Mouse (Mus musculus) gastrocnemius, postnatal 14 days (tissue): ENCODE data around the gene Zfp46. TPM values are rescaled to one million over a fixed set of nuclear protein-coding genes. Genes with fewer than 3 reads are reported as not detected.

Experiments
- DNase-seq: peaks from one replicate; pipeline ENCODE4 v3.0.0; 2021; ENCODE audit warnings: mixed read lengths
- intact Hi-C: fragments of 180-260 bp; cut with DNase I; formaldehyde crosslinking; loops from one replicate; pipeline ENCODE4 v1.15.1; 2025; ENCODE audit warnings: low total_unique reads
- total RNA-seq, 2 experiments: library from RNA; stranded (reverse); gene quantifications; 2 replicates each; pipeline ENCODE4 v1.2.3; 2021

Zfp46 gene
- total RNA-seq, 2 experiments from 2014 or later, result 35.9 to 47.2 TPM

GRCm38 (mm10) chr4:136260491-136261180, 23.8 kb upstream of the Zfp46 start:
- intact Hi-C loops, result no loop called here
- DNase-seq, result peak; percentile 85

- intact Hi-C loops, result no loop called here
Observed at GRCm38 (mm10) chr4:136261912-136262311, 22.6 kb upstream of the Zfp46 start.

GRCm38 (mm10) chr4:136263555-136263954, 20.9 kb upstream of the Zfp46 start:
- intact Hi-C loops, result no loop called here

More at GRCm38 (mm10) chr4:136261912-136262311, 22.6 kb upstream of the Zfp46 start:
- DNase-seq, result no peak

GRCm38 (mm10) chr4:136266716-136267343, 17.7 kb upstream of the Zfp46 start:
- intact Hi-C loops, result no loop called here

More at GRCm38 (mm10) chr4:136263555-136263954, 20.9 kb upstream of the Zfp46 start:
- no peak for DNase-seq

GRCm38 (mm10) chr4:136268912-136269311, 15.6 kb upstream of the Zfp46 start:
- DNase-seq, result no peak
- intact Hi-C loops, result no loop called here

More at GRCm38 (mm10) chr4:136266716-136267343, 17.7 kb upstream of the Zfp46 start:
- no peak for DNase-seq

- intact Hi-C loops, result no loop called here
- peak; percentile 56 for DNase-seq
Observed at GRCm38 (mm10) chr4:136270648-136271047, 13.8 kb upstream of the Zfp46 start.

GRCm38 (mm10) chr4:136281097-136281496, 3.4 kb upstream of the Zfp46 start:
- no peak for DNase-seq
- intact Hi-C loops, result no loop called here

GRCm38 (mm10) chr4:136281611-136282010, 2.9 kb upstream of the Zfp46 start:
- intact Hi-C loops, result no loop called here
- DNase-seq, result peak; percentile 26

- DNase-seq, result no peak
- intact Hi-C loops, result no loop called here
Observed at GRCm38 (mm10) chr4:136282621-136283480, 1.6 kb upstream of the Zfp46 start.

- intact Hi-C loops, result no loop called here
- no peak for DNase-seq
Observed at GRCm38 (mm10) chr4:136283783-136284182, 700 bp upstream of the Zfp46 start.

- intact Hi-C loops, result no loop called here
- no peak for DNase-seq
Observed at GRCm38 (mm10) chr4:136284891-136285290, 408 bp downstream of the Zfp46 start.

- peak; percentile 96 for DNase-seq
- intact Hi-C loops, result no loop called here
Observed at GRCm38 (mm10) chr4:136285348-136285810, 896 bp downstream of the Zfp46 start.

GRCm38 (mm10) chr4:136285811-136286371, 1.4 kb downstream of the Zfp46 start:
- peak; percentile 97 for DNase-seq
- intact Hi-C loops, result no loop called here

- DNase-seq, result no peak
- intact Hi-C loops, result no loop called here
Observed at GRCm38 (mm10) chr4:136289918-136290780, 5.7 kb downstream of the Zfp46 start.

- intact Hi-C loops, result no loop called here
- DNase-seq, result no peak
Observed at GRCm38 (mm10) chr4:136290781-136291595, 6.5 kb downstream of the Zfp46 start.

GRCm38 (mm10) chr4:136291692-136292091, 7.2 kb downstream of the Zfp46 start:
- intact Hi-C loops, result no loop called here
- DNase-seq, result no peak

GRCm38 (mm10) chr4:136295941-136296340, 11.5 kb downstream of the Zfp46 start:
- no peak for DNase-seq
- intact Hi-C loops, result no loop called here

- intact Hi-C loops, result no loop called here
- no peak for DNase-seq
Observed at GRCm38 (mm10) chr4:136302462-136302861, 18.0 kb downstream of the Zfp46 start.
